Mouse (Mus musculus) liver, adult 2 months (tissue): ENCODE results near the gene Rpl18. TPM values are rescaled to one million over a fixed set of nuclear protein-coding genes. Genes with fewer than 3 reads are reported as not detected.

Experiments
- DNase-seq: peaks from one replicate; pipeline ENCODE4 v3.0.0-alpha.2; 2011; ENCODE audit warnings: low read depth, low spot score; ENCODE audit errors: extremely low read depth
- H3K27ac ChIP-seq: fragments of 200-500 bp; replicated peaks from 2 replicates; pipeline ENCODE4 v1.5.1; 2012; ENCODE audit warnings: low read depth, mild to moderate bottlenecking, control low read depth, inconsistent platforms, low read length; ENCODE audit not compliant: insufficient read depth
- H3K27me3 ChIP-seq: fragments of 200-500 bp; 2 replicates; pipeline ENCODE4 v1.6.1; 2012; ENCODE audit warnings: mild to moderate bottlenecking, moderate library complexity, low read length, inconsistent platforms; ENCODE audit not compliant: control insufficient read depth, insufficient read depth
- H3K36me3 ChIP-seq: fragments of 200-500 bp; 2 replicates; pipeline ENCODE4 v1.6.1; 2012; ENCODE audit warnings: low read length, inconsistent platforms; ENCODE audit not compliant: control insufficient read depth, insufficient read depth
- H3K4me1 ChIP-seq: fragments of 200-500 bp; 2 replicates; pipeline ENCODE4 v1.6.1; 2011; ENCODE audit warnings: low read length; ENCODE audit not compliant: control insufficient read depth, insufficient read depth
- H3K4me3 ChIP-seq: fragments of 200-500 bp; 2 replicates; pipeline ENCODE4 v1.5.1; 2011; ENCODE audit warnings: low read depth, mild to moderate bottlenecking, control low read depth, low read length, moderate library complexity; ENCODE audit not compliant: insufficient read depth
- H3K79me2 ChIP-seq: fragments of 200-500 bp; 2 replicates; pipeline ENCODE4 v1.6.1; 2012; ENCODE audit warnings: inconsistent platforms, mild to moderate bottlenecking, low read length, moderate library complexity; ENCODE audit not compliant: control insufficient read depth, insufficient read depth
- H3K9ac ChIP-seq: fragments of 200-500 bp; 2 replicates; pipeline ENCODE4 v1.6.1; 2012; ENCODE audit warnings: low read depth, mild to moderate bottlenecking, control low read depth, inconsistent platforms, low read length
- CTCF ChIP-seq: fragments of 200-500 bp; IDR thresholded peaks from 2 replicates; pipeline ENCODE4 v1.5.1; 2011; ENCODE audit warnings: low read depth, low read length, control low read depth
- POLR2A ChIP-seq: fragments of 200-500 bp; IDR thresholded peaks from 2 replicates; pipeline ENCODE4 v1.6.1; 2011; ENCODE audit warnings: low read length, control low read depth; ENCODE audit not compliant: insufficient read depth; ENCODE audit errors: extremely low read depth
- WGBS: fragments of 180-500 bp; shearing (Covaris S2); methylation state at CpG from one replicate; pipeline ENCODE4 v1.1.7; 2018; 5-methylcytosine and 5-hydroxymethylcytosine counted together
- polyA plus RNA-seq: library from polyadenylated mRNA; depleted of rRNA; stranded (reverse); fragments of >200 nt; gene quantifications from 2 replicates; pipeline ENCODE4 v1.2.3, GENCODE M21; 2012
- total RNA-seq: library from RNA; depleted of rRNA; stranded (reverse); fragments of >200 nt; gene quantifications from 2 replicates; pipeline ENCODE4 v1.2.3, GENCODE M21; 2014

Rpl18 gene
- total and polyA plus RNA-seq, 2 experiments: 366 to 436 TPM

GRCm38 (mm10) chr7:45713881-45714520, 1.3 kb upstream of the Rpl18 start:
- peaks cover 5% of the 10 kb centered on the region; the same call in 1 of the 2 replicates for H3K79me2 ChIP-seq
- H3K36me3 ChIP-seq: peaks cover 5% of the 10 kb centered on the region; the same call in 1 of the 2 replicates
- WGBS: 27% methylated on average over 6 of the region's 6 CpGs
- peak; percentile 96 for DNase-seq
- peaks cover 37% of the 10 kb centered on the region for H3K4me1 ChIP-seq
- peak overlapping the region; percentile 92 for H3K9ac ChIP-seq
- peak overlapping the region; percentile 98 for H3K27ac ChIP-seq
- H3K27me3 ChIP-seq: no peaks in the 10 kb centered on the region
- H3K4me3 ChIP-seq: peak overlapping the region; percentile 93
- 0 out of 2 replicates have a peak, but pooled peaks have one; percentile 11 for TF ChIP-seq POLR2A
- no peak for TF ChIP-seq CTCF

GRCm38 (mm10) chr7:45714630-45715089, 597 bp upstream of the Rpl18 start:
- peak; percentile 76 for DNase-seq
- Histone ChIP-seq H3K79me2 (peaks cover 5% of the 10 kb centered on the region; the same call in 1 of the 2 replicates), H3K27ac (peak overlapping the region; percentile 98), H3K4me1 (peaks cover 35% of the 10 kb centered on the region), H3K9ac (peak overlapping the region; percentile 92), H3K36me3 (peaks cover 6% of the 10 kb centered on the region), H3K4me3 (peak overlapping the region; percentile 93), H3K27me3 (no peaks in the 10 kb centered on the region)
- WGBS: 3% methylated on average over 14 of the region's 14 CpGs
- no peak for TF ChIP-seq CTCF
- TF ChIP-seq POLR2A: no peak

GRCm38 (mm10) chr7:45715741-45716459, 643 bp downstream of the Rpl18 start:
- no peaks in the 10 kb centered on the region for H3K27me3 ChIP-seq
- no peak for DNase-seq
- H3K4me3 ChIP-seq: no peak overlapping the region; the same call in 1 of the 2 replicates
- no peak for TF ChIP-seq CTCF
- no peak for TF ChIP-seq POLR2A
- 70% methylated on average over 19 of the region's 19 CpGs for WGBS
- no peak overlapping the region for H3K9ac ChIP-seq
- peaks cover 34% of the 10 kb centered on the region for H3K4me1 ChIP-seq
- peak overlapping the region; percentile 33 for H3K27ac ChIP-seq
- H3K36me3 ChIP-seq: peaks cover 7% of the 10 kb centered on the region
- H3K79me2 ChIP-seq: peaks cover 5% of the 10 kb centered on the region; the same call in 1 of the 2 replicates

- Histone ChIP-seq H3K36me3 (peaks cover 7% of the 10 kb centered on the region), H3K4me1 (peaks cover 35% of the 10 kb centered on the region), H3K4me3 (no peak overlapping the region), H3K27me3 (no peaks in the 10 kb centered on the region), H3K79me2 (peaks cover 5% of the 10 kb centered on the region; the same call in 1 of the 2 replicates), H3K27ac (peak overlapping the region; percentile 35), H3K9ac (no peak overlapping the region; the same call in 1 of the 2 replicates)
- no peak for DNase-seq
- 82% methylated on average over 3 of the region's 3 CpGs for WGBS
- no peak for TF ChIP-seq POLR2A
- TF ChIP-seq CTCF: no peak
Observed at GRCm38 (mm10) chr7:45716460-45716857, 1.2 kb downstream of the Rpl18 start.

- 3% methylated on average over 31 of the region's 31 CpGs for WGBS
- Histone ChIP-seq H3K4me3 (peak overlapping the region; percentile 74), H3K36me3 (peaks cover 7% of the 10 kb centered on the region), H3K4me1 (peaks cover 28% of the 10 kb centered on the region), H3K9ac (peak overlapping the region; percentile 82), H3K79me2 (peaks cover 5% of the 10 kb centered on the region; the same call in 1 of the 2 replicates), H3K27ac (peak overlapping the region; percentile 89), H3K27me3 (no peaks in the 10 kb centered on the region)
- no peak for DNase-seq
- TF ChIP-seq POLR2A: no peak
- no peak for TF ChIP-seq CTCF
Observed at GRCm38 (mm10) chr7:45716952-45717917, 2.0 kb downstream of the Rpl18 start.
